Mouse (Mus musculus): ENCODE data around the gene C1s1. TPM values are rescaled to one million over a fixed set of nuclear protein-coding genes. Genes with fewer than 3 reads are reported as not detected.
"Not testable (repeated sequence)": the region's sequence is repeated elsewhere in the genome, so short reads cannot be mapped to it uniquely, and the experiment has no call there.

The C1s1 gene
- polyA plus RNA-seq, 1 experiment from 2014 or later: 5.5 TPM

- H3K27ac ChIP-seq: no peak overlapping the region
- no peak overlapping the region for H3K9ac ChIP-seq
- H3K36me3 ChIP-seq: no peaks in the 10 kb centered on the region
- H3K4me3 ChIP-seq: no peak overlapping the region
- no peaks in the 10 kb centered on the region for H3K9me3 ChIP-seq
- no peak for ATAC-seq (ENCODE audit: insufficient number of reproducible peaks, low FRiP score, low TSS enrichment, low read depth)
- no peaks in the 10 kb centered on the region for H3K4me1 ChIP-seq
- H3K4me2 ChIP-seq: no peak overlapping the region
- H3K27me3 ChIP-seq: no peaks in the 10 kb centered on the region
- 87% methylated on average over 3 of the region's 3 CpGs for WGBS
These were observed 6.9 kb upstream of the C1s1 start for GRCm38 (mm10) chr6:124549023-124549550.

DNA sequence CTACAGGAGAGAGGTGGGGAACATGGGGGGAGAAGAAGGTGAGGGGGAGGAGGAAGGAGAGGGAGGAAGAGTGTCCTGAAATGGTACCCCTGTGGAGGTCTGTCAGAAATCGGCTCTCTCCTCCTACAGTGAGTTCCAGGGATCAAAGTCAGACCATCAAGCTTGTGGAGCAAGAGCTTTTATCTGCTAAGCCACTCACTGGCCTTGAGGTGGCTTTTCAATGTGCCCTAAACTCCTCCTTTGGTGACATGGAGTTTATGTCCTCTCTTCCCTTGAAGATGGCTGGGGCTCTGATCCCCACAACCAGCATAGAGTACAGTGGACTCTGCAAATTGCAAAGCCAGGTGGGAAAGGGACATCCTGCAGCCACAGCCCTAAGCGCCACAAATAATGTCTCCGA lies 5.8 kb upstream of the C1s1 start:
- not testable (repeated sequence) for H3K27me3 ChIP-seq; H3K4me1 ChIP-seq; H3K4me2 ChIP-seq; H3K9ac ChIP-seq; ATAC-seq (ENCODE audit: insufficient number of reproducible peaks, low FRiP score, low TSS enrichment, low read depth); H3K4me3 ChIP-seq; H3K36me3 ChIP-seq; H3K27ac ChIP-seq; H3K9me3 ChIP-seq
- 89% methylated on average over 3 of the region's 3 CpGs for WGBS

DNA sequence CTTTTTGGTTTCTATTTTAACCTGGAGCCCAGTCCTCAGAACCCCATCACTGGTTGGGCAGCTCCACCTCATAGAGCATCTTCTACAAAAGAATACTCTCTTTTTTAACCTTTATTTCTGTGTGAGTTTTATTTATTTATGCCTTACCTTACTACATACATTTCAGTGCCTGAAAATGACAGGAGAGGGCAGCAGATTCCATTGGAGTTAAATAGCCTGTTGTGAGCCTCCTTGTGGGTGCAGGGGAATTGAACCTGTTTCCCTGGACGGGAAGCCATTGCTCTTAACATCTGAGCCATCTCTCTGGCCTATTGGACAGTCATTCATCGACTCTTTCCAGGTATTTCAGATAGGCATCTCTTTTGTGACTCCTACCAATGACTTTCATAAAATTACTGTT lies 3.3 kb upstream of the C1s1 start:
- Histone ChIP-seq H3K4me2 (no peak overlapping the region), H3K9ac (no peak overlapping the region), H3K27me3 (no peaks in the 10 kb centered on the region), H3K4me1 (no peaks in the 10 kb centered on the region), H3K36me3 (no peaks in the 10 kb centered on the region), H3K27ac (no peak overlapping the region), H3K9me3 (no peaks in the 10 kb centered on the region), H3K4me3 (no peak overlapping the region)
- no peak for ATAC-seq (ENCODE audit: insufficient number of reproducible peaks, low FRiP score, low TSS enrichment, low read depth)
- WGBS: 75% methylated on average over 2 of the region's 2 CpGs

DNA sequence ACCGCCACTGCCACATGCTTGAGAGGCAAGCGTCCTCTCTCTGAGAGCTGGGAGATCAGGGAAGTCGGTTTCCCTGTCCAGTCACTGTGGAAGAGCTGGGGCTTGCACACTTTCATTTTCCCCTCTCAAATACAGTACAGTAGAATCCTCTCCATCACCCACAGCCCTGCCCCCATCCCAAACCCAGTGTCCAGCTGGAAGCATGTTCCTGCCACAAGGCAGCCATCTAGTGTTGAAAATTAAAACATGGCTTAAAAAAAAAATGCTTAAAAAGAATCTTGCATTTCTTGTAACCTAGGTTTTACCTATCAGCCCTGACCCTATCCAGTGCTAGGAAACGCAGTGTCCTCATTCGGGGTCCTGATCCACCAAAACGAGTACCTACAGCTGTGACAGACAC lies 2.3 kb upstream of the C1s1 start:
- Histone ChIP-seq H3K36me3 (no peaks in the 10 kb centered on the region), H3K4me2 (no peak overlapping the region), H3K4me1 (no peaks in the 10 kb centered on the region), H3K9ac (no peak overlapping the region), H3K27ac (no peak overlapping the region), H3K4me3 (no peak overlapping the region), H3K27me3 (no peaks in the 10 kb centered on the region), H3K9me3 (no peaks in the 10 kb centered on the region)
- WGBS: 82% methylated on average over 5 of the region's 6 CpGs
- no peak for ATAC-seq (ENCODE audit: insufficient number of reproducible peaks, low FRiP score, low TSS enrichment, low read depth)

GRCm38 (mm10) chr6:124541176-124541575 lies 983 bp downstream of the C1s1 start:
- not testable (repeated sequence) for H3K27me3 ChIP-seq; H3K9me3 ChIP-seq; H3K9ac ChIP-seq; ATAC-seq (ENCODE audit: insufficient number of reproducible peaks, low FRiP score, low TSS enrichment, low read depth); H3K4me1 ChIP-seq; H3K4me2 ChIP-seq; H3K27ac ChIP-seq; H3K36me3 ChIP-seq; H3K4me3 ChIP-seq
- 78% methylated on average over 2 of the region's 2 CpGs for WGBS

- 71% methylated on average over 8 of the region's 8 CpGs for WGBS
- not testable (repeated sequence) for H3K4me2 ChIP-seq; H3K4me1 ChIP-seq; H3K4me3 ChIP-seq; H3K9me3 ChIP-seq; ATAC-seq (ENCODE audit: insufficient number of reproducible peaks, low FRiP score, low TSS enrichment, low read depth); H3K27ac ChIP-seq; H3K27me3 ChIP-seq; H3K36me3 ChIP-seq; H3K9ac ChIP-seq
These were observed 5.9 kb downstream of the C1s1 start for GRCm38 (mm10) chr6:124536125-124536829.

DNA sequence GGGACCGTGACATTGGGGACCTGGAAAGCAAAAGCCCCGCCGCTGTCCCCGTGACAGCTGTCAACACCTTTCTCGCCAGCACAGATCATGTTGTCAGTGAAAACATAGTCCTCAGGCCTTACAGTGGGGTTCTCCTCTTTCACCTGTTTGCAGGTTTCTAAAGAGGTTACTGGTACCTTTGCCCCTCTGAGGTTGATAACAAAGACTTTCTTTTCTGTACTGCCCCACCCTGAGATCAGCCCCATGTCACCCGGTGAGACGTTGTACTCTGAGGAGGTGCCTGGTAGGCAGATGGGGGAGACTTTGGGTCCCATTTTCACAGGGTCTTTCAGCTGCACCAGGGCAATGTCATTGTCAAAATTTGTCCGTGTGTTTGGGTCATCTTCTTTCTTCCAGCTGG lies 11.1 kb downstream of the C1s1 start:
- Histone ChIP-seq H3K9me3 (no peaks in the 10 kb centered on the region), H3K4me2 (no peak overlapping the region), H3K4me1 (no peaks in the 10 kb centered on the region), H3K4me3 (no peak overlapping the region), H3K27ac (no peak overlapping the region), H3K27me3 (no peaks in the 10 kb centered on the region), H3K36me3 (no peaks in the 10 kb centered on the region), H3K9ac (no peak overlapping the region)
- 79% methylated on average over 8 of the region's 8 CpGs for WGBS
- ATAC-seq (ENCODE audit: insufficient number of reproducible peaks, low FRiP score, low TSS enrichment, low read depth): no peak

- H3K9me3 ChIP-seq: no peaks in the 10 kb centered on the region
- H3K4me3 ChIP-seq: no peak overlapping the region
- no peaks in the 10 kb centered on the region for H3K4me1 ChIP-seq
- no peak overlapping the region for H3K9ac ChIP-seq
- H3K27ac ChIP-seq: no peak overlapping the region
- H3K36me3 ChIP-seq: no peaks in the 10 kb centered on the region
- ATAC-seq (ENCODE audit: insufficient number of reproducible peaks, low FRiP score, low TSS enrichment, low read depth): no peak
- H3K27me3 ChIP-seq: no peaks in the 10 kb centered on the region
- H3K4me2 ChIP-seq: no peak overlapping the region
- 74% methylated on average over 3 of the region's 3 CpGs for WGBS
These were observed 14.3 kb downstream of the C1s1 start for GRCm38 (mm10) chr6:124527881-124528280.

DNA sequence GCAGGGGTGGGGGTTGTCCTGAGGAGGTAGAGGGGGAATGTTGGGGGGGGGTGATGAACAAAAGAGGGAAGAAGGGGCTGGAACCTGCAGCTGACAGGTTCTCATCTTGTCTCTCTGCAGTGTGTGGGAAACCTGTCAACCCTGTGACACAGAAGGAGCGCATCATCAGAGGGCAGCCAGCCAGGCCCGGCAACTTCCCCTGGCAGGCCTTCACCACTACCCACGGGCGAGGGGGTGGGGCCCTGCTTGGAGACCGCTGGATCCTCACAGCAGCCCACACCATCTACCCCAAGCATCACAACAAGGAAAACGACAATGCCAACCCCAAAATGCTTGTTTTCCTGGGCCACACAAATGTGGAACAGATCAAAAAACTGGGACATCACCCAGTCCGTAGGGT lies 20.1 kb downstream of the C1s1 start:
- ATAC-seq (ENCODE audit: insufficient number of reproducible peaks, low FRiP score, low TSS enrichment, low read depth); H3K4me3 ChIP-seq: not testable (repeated sequence)

DNA sequence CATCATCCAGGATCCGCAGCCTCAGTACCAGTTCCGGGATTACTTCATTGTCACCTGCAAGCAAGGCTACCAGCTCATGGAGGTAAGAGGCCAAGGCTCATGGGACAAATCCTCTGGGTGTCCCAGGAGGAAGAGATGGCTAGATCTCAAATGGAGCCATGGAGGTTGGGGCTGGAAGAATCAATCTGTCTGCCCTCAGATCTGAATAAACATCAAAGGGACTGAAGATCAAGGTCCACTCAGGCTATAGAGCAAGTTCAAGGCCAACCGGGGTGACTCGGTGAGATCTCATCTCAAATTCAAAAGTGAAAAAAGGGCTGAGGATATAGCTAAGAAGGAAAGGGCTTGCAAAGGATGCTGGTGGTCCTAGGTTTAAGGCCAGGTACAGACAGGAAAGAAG lies 24.4 kb downstream of the C1s1 start:
- ATAC-seq (ENCODE audit: insufficient number of reproducible peaks, low FRiP score, low TSS enrichment, low read depth); H3K27me3 ChIP-seq; H3K27ac ChIP-seq; H3K4me1 ChIP-seq; H3K9me3 ChIP-seq; H3K4me3 ChIP-seq; H3K9ac ChIP-seq; H3K36me3 ChIP-seq; H3K4me2 ChIP-seq: not testable (repeated sequence)
- WGBS: 85% methylated on average over 4 of the region's 4 CpGs

More for the DNA sequence above, 20.1 kb downstream of the C1s1 start:
- H3K4me1 ChIP-seq, H3K27ac ChIP-seq, H3K36me3 ChIP-seq, H3K9ac ChIP-seq, H3K9me3 ChIP-seq, H3K4me2 ChIP-seq, H3K27me3 ChIP-seq: not testable (repeated sequence)
- 64% methylated on average over 7 of the region's 7 CpGs for WGBS

GRCm38 (mm10) chr6:124512355-124512836 lies 29.8 kb downstream of the C1s1 start, which contains the start of gene C1ra:
C1ra (plus strand) TSS chr6:124512405.
- peak within 1 kb of the TSS; percentile 42 for H3K4me2 ChIP-seq
- peak within 1 kb of the TSS; percentile 22 for H3K4me3 ChIP-seq
- H3K36me3 ChIP-seq: no peaks in the 10 kb centered on the region
- WGBS: 5% methylated on average over 6 of the region's 6 CpGs
- no peak within 1 kb of the TSS for H3K27ac ChIP-seq
- H3K9ac ChIP-seq: no peak within 1 kb of the TSS
- no peaks in the 10 kb centered on the region for H3K9me3 ChIP-seq
- ATAC-seq (ENCODE audit: insufficient number of reproducible peaks, low FRiP score, low TSS enrichment, low read depth): no peak
- no peaks in the 10 kb centered on the region for H3K27me3 ChIP-seq
- 0 out of 2 replicates have a peak, but pooled peaks cover 3% of the 10 kb centered on the region for H3K4me1 ChIP-seq

- 53% methylated on average over 6 of the region's 6 CpGs for WGBS
- H3K9me3 ChIP-seq: no peaks in the 10 kb centered on the region
- no peak for ATAC-seq (ENCODE audit: insufficient number of reproducible peaks, low FRiP score, low TSS enrichment, low read depth)
- H3K9ac ChIP-seq: no peak overlapping the region
- H3K4me2 ChIP-seq: no peak overlapping the region
- H3K27me3 ChIP-seq: no peaks in the 10 kb centered on the region
- H3K36me3 ChIP-seq: no peaks in the 10 kb centered on the region
- 0 out of 2 replicates have a peak, but pooled peaks cover 3% of the 10 kb centered on the region for H3K4me1 ChIP-seq
- no peak overlapping the region for H3K27ac ChIP-seq
- no peak overlapping the region for H3K4me3 ChIP-seq
These were observed 30.2 kb downstream of the C1s1 start for GRCm38 (mm10) chr6:124511936-124512335.
